Mouse (Mus musculus) cerebellum, adult 2 months (tissue): ENCODE results near the gene Pabpn1l. TPM values are rescaled to one million over a fixed set of nuclear protein-coding genes. Genes with fewer than 3 reads are reported as not detected.

Experiments used
- DNase-seq, 2 experiments: peaks; one replicate each; pipeline ENCODE4 v3.0.0; 2021
- H3K27ac ChIP-seq: fragments of 200-500 bp; 2 replicates; pipeline ENCODE4 v1.5.1; 2012; ENCODE audit warnings: low read length, control low read depth, inconsistent platforms; ENCODE audit not compliant: insufficient read depth
- H3K27me3 ChIP-seq: fragments of 200-500 bp; 2 replicates; pipeline ENCODE4 v1.6.1; 2012; ENCODE audit warnings: inconsistent platforms, mild to moderate bottlenecking, low read length, moderate library complexity; ENCODE audit not compliant: control insufficient read depth, insufficient read depth
- H3K4me1 ChIP-seq: fragments of 200-500 bp; 2 replicates; pipeline ENCODE4 v1.6.1; 2011; ENCODE audit warnings: low read length; ENCODE audit not compliant: control insufficient read depth, insufficient read depth
- H3K4me3 ChIP-seq: fragments of 200-500 bp; replicated peaks from 2 replicates; pipeline ENCODE3; 2011; ENCODE audit warnings: mild to moderate bottlenecking, low read depth, low read length, control low read depth; ENCODE audit not compliant: insufficient read depth
- CTCF ChIP-seq: fragments of 200-500 bp; IDR thresholded peaks from 2 replicates; pipeline ENCODE4 v1.5.1; 2011; ENCODE audit warnings: low read depth, mild to moderate bottlenecking, control low read depth, low read length, moderate library complexity, borderline replicate concordance; ENCODE audit not compliant: insufficient read depth
- POLR2A ChIP-seq: fragments of 200-500 bp; IDR thresholded peaks from 2 replicates; pipeline ENCODE4 v1.6.1; 2011; ENCODE audit warnings: low read length, control low read depth, borderline replicate concordance; ENCODE audit not compliant: insufficient read depth
- WGBS: fragments of 180-500 bp; shearing (Covaris S2); methylation state at CpG from one replicate; pipeline ENCODE4 v1.1.7; 2018; 5-methylcytosine and 5-hydroxymethylcytosine counted together
- polyA plus RNA-seq: library from polyadenylated mRNA; depleted of rRNA; stranded (reverse); fragments of >200 nt; gene quantifications from 2 replicates; pipeline ENCODE4 v1.2.3, GENCODE M21; 2012; rRNA removed

Gene Pabpn1l
- polyA plus RNA-seq, 1 experiment, result not detected

GRCm38 (mm10) chr8:122571750-122572267, 50.7 kb downstream of the Pabpn1l start:
- peaks cover 42% of the 10 kb centered on the region for H3K4me1 ChIP-seq
- no peak overlapping the region for H3K4me3 ChIP-seq
- 71% methylated on average over 17 of the region's 17 CpGs for WGBS
- no peak overlapping the region for H3K27ac ChIP-seq
- no peaks in the 10 kb centered on the region for H3K27me3 ChIP-seq
- no peak for DNase-seq
- TF ChIP-seq CTCF (no peak), POLR2A (no peak)

GRCm38 (mm10) chr8:122571153-122571552, 51.4 kb downstream of the Pabpn1l start:
- TF ChIP-seq CTCF, result no peak
- TF ChIP-seq POLR2A, result no peak
- WGBS, result 25% methylated on average over 11 of the region's 11 CpGs
- Histone ChIP-seq H3K27ac (no peak overlapping the region), H3K27me3 (no peaks in the 10 kb centered on the region), H3K4me1 (peaks cover 45% of the 10 kb centered on the region), H3K4me3 (no peak overlapping the region)
- peak; percentile 72 to 81 for DNase-seq

GRCm38 (mm10) chr8:122569996-122570395, 52.5 kb downstream of the Pabpn1l start:
- H3K27me3 ChIP-seq, result no peaks in the 10 kb centered on the region
- TF ChIP-seq POLR2A, result no peak
- no peak for TF ChIP-seq CTCF
- no peak for DNase-seq
- H3K27ac ChIP-seq, result no peak overlapping the region
- 81% methylated on average over 16 of the region's 16 CpGs for WGBS
- no peak overlapping the region for H3K4me3 ChIP-seq
- H3K4me1 ChIP-seq, result peaks cover 39% of the 10 kb centered on the region

Other genes with a start within 250 kb of the Pabpn1l start
- 39.2 and 40.1 TPM in 2 replicates for gene Zc3h18, start 246.1 kb downstream of the Pabpn1l start, polyA plus RNA-seq
- 0.27 and 0.49 TPM in 2 replicates for gene Il17c, start 200.7 kb downstream of the Pabpn1l start, polyA plus RNA-seq
- gene Cyba, start 189.8 kb downstream of the Pabpn1l start, polyA plus RNA-seq, result 12.0 and 15.5 TPM in 2 replicates
- gene Mvd, start 179.3 kb downstream of the Pabpn1l start, polyA plus RNA-seq, result 43.6 and 45.2 TPM in 2 replicates
- gene Snai3, start 162.0 kb downstream of the Pabpn1l start, polyA plus RNA-seq, result 0.13 TPM in 1 of 2 replicates, not detected in the other
- gene Rnf166, start 146.7 kb downstream of the Pabpn1l start, polyA plus RNA-seq, result 65.9 and 69.4 TPM in 2 replicates
- 45.0 and 49.7 TPM in 2 replicates for gene Ctu2, start 146.6 kb downstream of the Pabpn1l start, polyA plus RNA-seq
- gene Piezo1, start 71.4 kb downstream of the Pabpn1l start, polyA plus RNA-seq, result 4.2 and 4.5 TPM in 2 replicates
- gene Cdt1, start 54.7 kb downstream of the Pabpn1l start, polyA plus RNA-seq, result 7.6 and 8.8 TPM in 2 replicates
- 52.9 and 57.4 TPM in 2 replicates for gene Aprt, start 45.8 kb downstream of the Pabpn1l start, polyA plus RNA-seq
- 8.5 and 8.7 TPM in 2 replicates for gene Galns, start 11.3 kb downstream of the Pabpn1l start, polyA plus RNA-seq
- 199 and 206 TPM in 2 replicates for gene Trappc2l, start 11.1 kb downstream of the Pabpn1l start, polyA plus RNA-seq
- 17.7 and 21.6 TPM in 2 replicates for gene Cbfa2t3, start 76.4 kb upstream of the Pabpn1l start, polyA plus RNA-seq
- 33.0 and 33.6 TPM in 2 replicates for gene Acsf3, start 152.7 kb upstream of the Pabpn1l start, polyA plus RNA-seq
- 26.5 and 34.3 TPM in 2 replicates for gene Cdh15, start 225.2 kb upstream of the Pabpn1l start, polyA plus RNA-seq